ENCODE assay signal across 10 mouse cellular contexts in the genomic region with DNA sequence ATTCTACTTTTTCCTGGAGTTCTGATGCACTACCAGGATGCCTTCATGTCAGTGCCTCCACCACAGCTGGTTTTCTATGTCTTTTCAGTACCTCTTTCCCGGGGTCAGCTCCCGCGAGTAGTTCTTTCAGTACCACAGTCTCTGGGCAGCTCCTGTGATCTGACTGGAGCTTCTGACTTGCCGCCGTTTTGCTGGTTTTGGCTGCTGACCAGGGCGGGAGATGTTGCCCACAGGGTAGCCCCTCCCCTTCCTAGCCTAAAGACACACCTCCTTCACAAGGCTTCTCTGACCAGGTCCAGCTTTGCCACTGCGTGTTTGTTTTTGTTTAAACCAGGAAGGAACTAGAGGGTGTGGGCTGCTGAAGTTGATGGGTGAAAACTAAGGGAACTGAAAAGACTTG. TPM values are rescaled to one million over a fixed set of nuclear protein-coding genes. Genes with fewer than 3 reads are reported as not detected.
DNase-seq lines count a peak whose midpoint lies in the region; ATAC-seq and TF ChIP-seq lines count a peak whose summit lies in the region.
"Had no signal": no experiment of that assay in that cellular context is flagged by ENCODE, and none has a peak within 500 bp of the region (broad histone marks: within the 10 kb centered on the region; RNA-seq: fewer than 3 reads in every experiment).

Gene Neurod4, minus strand, starts transcription at position 175 of the 400 bp plus-strand sequence.

- H3K4me2 ChIP-seq in limb, embryonic 14.5 days (replicated peaks; ENCODE audit: low read depth, low read length, severe bottlenecking) = no peak within 1 kb of the TSS
- H3K4me2 ChIP-seq in neural tube, embryonic 13.5 days = peak within 1 kb of the TSS; percentile 44
- H3K4me2 ChIP-seq: limb, embryonic 12.5 days had no signal

- H3K9me3 ChIP-seq in limb, embryonic 14.5 days (ENCODE audit: control insufficient read depth, low read length) = no peaks in the 10 kb centered on the region
- H3K9me3 ChIP-seq in neural tube, embryonic 13.5 days = no peaks in the 10 kb centered on the region
- H3K9me3 ChIP-seq: limb, embryonic 12.5 days had no signal

- 0% methylated on average over 7 of the region's 7 CpGs for WGBS in limb, embryonic 14.5 days
- WGBS in neural tube, embryonic 13.5 days = 2% methylated on average over 7 of the region's 7 CpGs

- no peak within 1 kb of the TSS for H3K27ac ChIP-seq in limb, embryonic 14.5 days (replicated peaks; ENCODE audit: low read depth, low read length)
- no peak within 1 kb of the TSS for H3K27ac ChIP-seq in neural tube, embryonic 13.5 days (replicated peaks)
- H3K27ac ChIP-seq: limb, embryonic 12.5 days had no signal

- intact Hi-C loops in gastrocnemius, postnatal 36 days (cut with DNase I) = no loop called here

- no peak within 1 kb of the TSS for H3K9ac ChIP-seq in limb, embryonic 14.5 days (ENCODE audit: low read depth, low read length, severe bottlenecking)
- H3K9ac ChIP-seq in neural tube, embryonic 13.5 days = peak within 1 kb of the TSS; percentile 42; the same call in 1 of the 2 replicates
- H3K9ac ChIP-seq: limb, embryonic 12.5 days had no signal

- H3K4me1 ChIP-seq in limb, embryonic 14.5 days (ENCODE audit: control insufficient read depth, insufficient read depth, low read length) = no peaks in the 10 kb centered on the region
- H3K4me1 ChIP-seq in neural tube, embryonic 13.5 days (replicated peaks) = peaks cover 28% of the 10 kb centered on the region
- H3K4me1 ChIP-seq: limb, embryonic 12.5 days had no signal

- DNase-seq in gastrocnemius, postnatal 4 days (ENCODE audit: low spot score in 2 of 2) = peak; percentile 16 to 47
- DNase-seq in gastrocnemius, postnatal 36 days = no peak
- peak; percentile 19 for DNase-seq in adrenal gland, adult 2 months
- DNase-seq in forelimb bud, embryonic 11.5 days (ENCODE audit: low read depth, low spot score) = peak; percentile 61
- peak; percentile 54 for DNase-seq in limb, embryonic 14.5 days (ENCODE audit: low spot score)
- no peak for DNase-seq in layer of hippocampus, adult 9-10 months (ENCODE audit: low spot score)
- no peak for DNase-seq in T-cell, adult 2 months (ENCODE audit: low spot score)

- H3K4me3 ChIP-seq in limb, embryonic 14.5 days (replicated peaks; ENCODE audit: low read length) = no peak within 1 kb of the TSS
- peak within 1 kb of the TSS; percentile 19 for H3K4me3 ChIP-seq in neural tube, embryonic 13.5 days
- H3K4me3 ChIP-seq: limb, embryonic 12.5 days had no signal

- no peaks in the 10 kb centered on the region for H3K27me3 ChIP-seq in limb, embryonic 14.5 days (ENCODE audit: control insufficient read depth, insufficient read depth, low read length)
- no peaks in the 10 kb centered on the region for H3K27me3 ChIP-seq in neural tube, embryonic 13.5 days
- H3K27me3 ChIP-seq: limb, embryonic 12.5 days; Patski had no signal

- ATAC-seq in limb, embryonic 14.5 days (ENCODE audit: low FRiP score, low read depth) = peak; percentile 55; the same call in 1 of the 2 replicates
- ATAC-seq in neural tube, embryonic 13.5 days (ENCODE audit: low read depth) = peak; percentile 33; the same call in 1 of the 2 replicates
- ATAC-seq: Patski had no signal

- no peak for TF ChIP-seq POLR2A in limb, embryonic 14.5 days (IDR thresholded peaks at IDR 0.05; ENCODE audit: borderline replicate concordance, extremely low read depth, insufficient read depth, insufficient read length)

- no peaks in the 10 kb centered on the region for H3K36me3 ChIP-seq in limb, embryonic 14.5 days (ENCODE audit: control insufficient read depth, insufficient read depth, low read length)
- H3K36me3 ChIP-seq in neural tube, embryonic 13.5 days = no peaks in the 10 kb centered on the region
- H3K36me3 ChIP-seq: limb, embryonic 12.5 days had no signal

RNA-seq across cellular contexts. Expression of gene Neurod4, which starts in this region (rescaled TPM):
- total RNA-seq in gastrocnemius, postnatal 4 days (2021) = not detected
- total RNA-seq in gastrocnemius, postnatal 36 days (2021) = not detected
- 1 to 10 TPM in 1 of 2 experiments, under 1 TPM in 1; 0.61 to 1.1 TPM for total RNA-seq in adrenal gland, adult 2 months (2021)
- 0.08 TPM in 1 of 2 replicates, not detected in the other for polyA plus RNA-seq in adrenal gland, adult 2 months (2012; rRNA removed)
- not detected in 2 replicates for polyA plus RNA-seq in limb, embryonic 14.5 days (2012; rRNA removed)
- 0.06 TPM in 1 of 2 replicates, not detected in the other for polyA plus RNA-seq in limb, embryonic 14.5 days (2014; fragmentation: Nextera tagmentation; extraction: Ambion mirVana)
- 5.4 and 6.1 TPM in 2 replicates for polyA plus RNA-seq in neural tube, embryonic 13.5 days (2015; fragmentation: Nextera tagmentation; extraction: Ambion mirVana)
- polyA plus RNA-seq: Patski had no signal

Comparison
In these comparisons a context has a peak if more than half of its experiments do, and no peak if none do; other contexts are left out.
1. Peak in DNase-seq in gastrocnemius, postnatal 4 days; RNA of the gene not detected or under 1 TPM.
2. Peak in DNase-seq and ATAC-seq in limb, embryonic 14.5 days; RNA of the gene not detected or under 1 TPM.
3. DNase-seq: peak in adrenal gland, adult 2 months (single experiment) and forelimb bud, embryonic 11.5 days (single experiment); none in gastrocnemius, postnatal 36 days (0 of 2), layer of hippocampus, adult 9-10 months (single experiment) and T-cell, adult 2 months (single experiment).